Mouse (Mus musculus) liver, postnatal 0 days (tissue): ENCODE data around the gene Pam.

Experiments used
- CTCF ChIP-seq: sonication (generic); IDR thresholded peaks from 2 replicates; pipeline ENCODE4 v1.5.1; 2016; ENCODE audit warnings: antibody characterized with exemption, low read depth
- EP300 ChIP-seq: IDR thresholded peaks from 2 replicates; pipeline ENCODE4 v1.6.1; 2016; ENCODE audit warnings: antibody characterized with exemption, low read depth, mild to moderate bottlenecking

- TF ChIP-seq CTCF: no peak
- TF ChIP-seq EP300: no peak
These were observed 2.7 kb upstream of the Pam start for GRCm38 (mm10) chr1:98097957-98098729.
